Mouse (Mus musculus) subcutaneous adipose tissue, adult 2 months (tissue): Measurements from ENCODE around the gene Elmo1. TPM values are rescaled to one million over a fixed set of nuclear protein-coding genes. Genes with fewer than 3 reads are reported as not detected.

Experiments
- polyA plus RNA-seq: library from polyadenylated mRNA; depleted of rRNA; stranded (reverse); fragments of >200 nt; gene quantifications from 2 replicates; pipeline ENCODE4 v1.2.3, GENCODE M21; 2012; ENCODE audit warnings: low replicate concordance; rRNA removed

Gene Elmo1
- 14.5 and 16.6 TPM in 2 replicates for polyA plus RNA-seq

DNA sequence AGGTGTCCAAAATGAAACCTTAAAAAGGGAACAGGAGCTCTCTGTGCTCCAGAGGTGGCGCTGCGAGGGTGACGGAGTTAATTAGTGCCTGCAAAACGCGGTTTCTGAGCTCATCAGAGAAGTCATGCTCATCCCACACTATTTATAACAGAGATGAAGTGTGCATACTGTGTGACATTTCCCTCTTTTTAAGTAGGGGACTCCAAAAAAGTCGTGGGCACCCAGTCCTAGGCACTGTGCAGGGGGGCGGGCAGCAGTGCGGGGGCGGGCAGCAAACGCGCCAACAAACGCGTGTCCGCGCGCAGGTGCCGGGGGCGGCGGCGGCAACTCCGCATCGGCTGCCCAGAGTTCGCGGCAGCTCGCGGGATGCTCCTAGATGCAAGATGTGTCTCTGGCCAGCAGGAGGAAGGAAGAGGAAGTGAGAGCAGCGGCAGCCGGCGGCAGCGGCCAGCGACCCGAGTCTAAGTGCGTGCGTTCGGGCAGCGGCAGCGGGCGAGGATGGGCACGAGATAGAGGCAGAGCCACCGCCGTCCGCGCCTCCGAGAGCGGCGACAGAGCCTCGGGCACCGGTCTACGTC lies at the start of gene Elmo1:
Elmo1 (plus strand) TSS at position 464 of the 578 bp plus-strand sequence.

